Mouse (Mus musculus) stomach, postnatal 0 days (tissue): ENCODE results near the gene Dnmt3c.

Source experiments
- CTCF ChIP-seq: IDR thresholded peaks from 2 replicates; pipeline ENCODE4 v1.5.1; 2016; ENCODE audit warnings: antibody characterized with exemption, low read depth, mild to moderate bottlenecking, moderate library complexity
- EP300 ChIP-seq: optimal IDR thresholded peaks from 2 replicates; pipeline ENCODE3; 2016; ENCODE audit warnings: antibody characterized with exemption

GRCm38 (mm10) chr2:153747994-153748393 lies 51.5 kb downstream of the Dnmt3c start:
- TF ChIP-seq CTCF, result no peak
- TF ChIP-seq EP300, result no peak
